Mouse (Mus musculus): ENCODE results near the gene Actb. TPM values are rescaled to one million over a fixed set of nuclear protein-coding genes. Genes with fewer than 3 reads are reported as not detected.

Actb gene
- polyA plus RNA-seq, 1 experiment from 2014 or later = 16,801 TPM

- 51% methylated on average over 5 of the region's 5 CpGs for WGBS
- Histone ChIP-seq H3K4me2 (peak overlapping the region; percentile 39; the same call in 1 of the 2 replicates), H3K36me3 (ENCODE audit: insufficient read depth) (peaks cover 73% of the 10 kb centered on the region), H3K4me1 (ENCODE audit: insufficient read depth) (peaks cover 11% of the 10 kb centered on the region), H3K9ac (no peak overlapping the region; the same call in 1 of the 2 replicates), H3K27ac (ENCODE audit: low read depth) (peak overlapping the region; percentile 66; the same call in 1 of the 2 replicates), H3K9me3 (ENCODE audit: low read depth, low read length) (no peaks in the 10 kb centered on the region), H3K4me3 (ENCODE audit: low read depth, low read length) (peak overlapping the region; percentile 100; the same call in 1 of the 2 replicates), H3K27me3 (ENCODE audit: insufficient read depth, low read length) (no peaks in the 10 kb centered on the region)
- DNase-seq = peak; percentile 42
- no peak for ATAC-seq (ENCODE audit: insufficient read depth)
- TF ChIP-seq CTCF (IDR thresholded peaks at IDR 0.05; ENCODE audit: low read depth) = no peak
These were observed 3.8 kb downstream of the Actb start for GRCm38 (mm10) chr5:142902506-142903314.

DNA sequence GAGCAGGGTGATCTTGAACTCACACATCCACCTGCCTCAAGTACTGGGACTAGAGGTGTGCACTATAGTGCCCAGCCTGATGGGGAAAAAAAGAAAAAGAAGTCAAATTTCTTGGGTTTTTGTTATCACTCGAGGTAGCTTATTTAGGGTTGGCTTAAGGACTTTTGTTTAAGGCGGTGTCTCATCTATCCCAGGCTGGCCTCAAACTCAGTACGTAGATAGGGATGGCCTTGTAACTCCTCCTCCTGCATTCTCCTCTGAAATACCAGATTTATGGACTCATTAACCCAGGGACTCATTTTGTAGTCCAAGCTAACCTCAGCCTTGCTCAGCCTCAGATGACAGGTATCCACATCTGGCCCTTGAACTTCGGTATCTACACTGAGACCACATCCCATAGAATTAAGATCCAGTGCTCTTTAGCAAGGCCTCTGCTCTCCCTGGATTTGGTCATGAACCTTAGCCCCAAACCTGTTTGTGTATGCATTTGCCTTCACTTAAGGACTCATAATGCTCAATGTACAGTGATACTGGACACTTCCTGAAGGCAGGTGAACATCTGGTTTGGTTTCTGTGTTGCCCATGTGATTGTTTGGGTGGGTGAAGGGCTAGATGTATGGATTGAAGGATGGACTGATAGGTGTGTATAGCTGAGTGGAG lies 4.6 kb downstream of the Actb start:
- DNase-seq (peak; percentile 60), ATAC-seq (ENCODE audit: insufficient read depth) (no peak)
- no peaks in the 10 kb centered on the region for H3K27me3 ChIP-seq (ENCODE audit: insufficient read depth, low read length)
- no peak overlapping the region for H3K9ac ChIP-seq
- no peak overlapping the region for H3K4me3 ChIP-seq (ENCODE audit: low read depth, low read length)
- H3K27ac ChIP-seq (ENCODE audit: low read depth) = no peak overlapping the region; the same call in 1 of the 2 replicates
- H3K36me3 ChIP-seq (ENCODE audit: insufficient read depth) = peaks cover 73% of the 10 kb centered on the region
- peaks cover 4% of the 10 kb centered on the region; the same call in 1 of the 2 replicates for H3K4me1 ChIP-seq (ENCODE audit: insufficient read depth)
- TF ChIP-seq CTCF (IDR thresholded peaks at IDR 0.05; ENCODE audit: low read depth) = no peak
- H3K4me2 ChIP-seq = no peak overlapping the region
- WGBS = 43% methylated on average over 4 of the region's 4 CpGs
- H3K9me3 ChIP-seq (ENCODE audit: low read depth, low read length) = no peaks in the 10 kb centered on the region

GRCm38 (mm10) chr5:142901355-142901802 lies 5.2 kb downstream of the Actb start:
- H3K4me1 ChIP-seq (ENCODE audit: insufficient read depth) = 0 out of 2 replicates have a peak, but pooled peaks cover 3% of the 10 kb centered on the region
- no peaks in the 10 kb centered on the region for H3K9me3 ChIP-seq (ENCODE audit: low read depth, low read length)
- DNase-seq = peak; percentile 84
- ATAC-seq (ENCODE audit: insufficient read depth) = peak; percentile 3; the same call in 1 of the 2 replicates
- no peak overlapping the region for H3K4me2 ChIP-seq
- no peak overlapping the region for H3K4me3 ChIP-seq (ENCODE audit: low read depth, low read length)
- no peak overlapping the region for H3K9ac ChIP-seq
- WGBS = 71% methylated on average over 7 of the region's 7 CpGs
- H3K27me3 ChIP-seq (ENCODE audit: insufficient read depth, low read length) = no peaks in the 10 kb centered on the region
- H3K27ac ChIP-seq (ENCODE audit: low read depth) = no peak overlapping the region
- H3K36me3 ChIP-seq (ENCODE audit: insufficient read depth) = peaks cover 73% of the 10 kb centered on the region
- TF ChIP-seq CTCF (IDR thresholded peaks at IDR 0.05; ENCODE audit: low read depth) = no peak

DNA sequence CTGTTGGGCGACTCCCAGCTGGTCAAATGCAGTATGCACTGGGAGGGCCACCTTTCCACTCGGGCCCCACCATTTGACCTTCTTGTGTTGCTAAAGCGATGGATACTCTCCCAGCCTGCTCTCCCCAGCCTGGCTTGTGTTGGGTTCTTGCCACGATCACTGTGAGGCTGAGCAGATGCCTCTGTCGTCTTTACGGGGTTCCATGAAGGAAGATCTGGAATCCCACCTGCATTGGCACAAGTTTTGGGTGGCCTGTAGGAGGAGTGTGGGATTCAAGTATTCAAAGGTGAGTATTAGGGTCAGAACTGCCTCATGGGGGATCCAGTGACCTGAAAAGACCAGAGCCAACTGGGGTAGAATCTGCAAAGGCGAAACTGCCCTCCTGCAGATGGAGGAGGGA lies 5.9 kb downstream of the Actb start:
- no peak for ATAC-seq (ENCODE audit: insufficient read depth)
- Histone ChIP-seq H3K9ac (no peak overlapping the region), H3K36me3 (ENCODE audit: insufficient read depth) (peaks cover 73% of the 10 kb centered on the region)

DNA sequence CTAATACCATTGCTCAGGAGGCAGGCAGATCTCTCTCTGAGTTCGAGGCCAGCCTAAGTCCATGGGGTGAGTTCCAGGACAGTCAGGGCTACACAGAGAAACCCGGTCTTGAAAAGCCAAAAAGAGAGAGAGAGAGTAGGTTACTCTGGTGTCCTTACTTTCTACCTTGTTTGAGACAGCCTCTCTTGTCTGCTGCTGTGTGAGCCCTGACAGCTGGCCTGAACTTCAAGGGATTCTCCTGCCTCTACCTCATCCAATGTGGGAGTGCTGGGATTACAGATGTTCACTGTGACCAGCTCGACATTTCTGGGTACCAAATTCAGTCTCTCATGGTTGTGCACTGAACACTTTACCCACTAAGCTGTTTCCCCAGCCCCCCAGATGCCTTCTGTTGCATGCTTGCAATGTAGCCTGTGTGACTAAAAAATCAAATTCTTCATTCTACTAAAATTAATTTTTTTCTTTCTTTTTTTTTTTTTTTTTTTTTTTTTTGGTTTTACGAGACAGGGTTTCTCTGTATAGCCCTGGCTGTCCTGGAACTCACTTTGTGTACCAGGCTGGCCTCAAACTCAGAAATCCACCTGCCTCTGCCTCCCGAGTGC lies 6.5 kb downstream of the Actb start:
- no peak overlapping the region for H3K27ac ChIP-seq (ENCODE audit: low read depth)
- H3K36me3 ChIP-seq (ENCODE audit: insufficient read depth) = peaks cover 67% of the 10 kb centered on the region
- 72% methylated on average over 5 of the region's 5 CpGs for WGBS
- 0 out of 2 replicates have a peak, but pooled peaks cover 3% of the 10 kb centered on the region for H3K4me1 ChIP-seq (ENCODE audit: insufficient read depth)
- no peak overlapping the region for H3K9ac ChIP-seq
- TF ChIP-seq CTCF (IDR thresholded peaks at IDR 0.05; ENCODE audit: low read depth) = no peak
- H3K4me2 ChIP-seq = no peak overlapping the region
- no peaks in the 10 kb centered on the region for H3K9me3 ChIP-seq (ENCODE audit: low read depth, low read length)
- ATAC-seq (ENCODE audit: insufficient read depth) = no peak
- H3K27me3 ChIP-seq (ENCODE audit: insufficient read depth, low read length) = no peaks in the 10 kb centered on the region
- no peak for DNase-seq
- no peak overlapping the region for H3K4me3 ChIP-seq (ENCODE audit: low read depth, low read length)

More for the DNA sequence above, 5.9 kb downstream of the Actb start:
- Histone ChIP-seq H3K4me2 (no peak overlapping the region), H3K4me3 (ENCODE audit: low read depth, low read length) (no peak overlapping the region), H3K9me3 (ENCODE audit: low read depth, low read length) (no peaks in the 10 kb centered on the region), H3K4me1 (ENCODE audit: insufficient read depth) (0 out of 2 replicates have a peak, but pooled peaks cover 3% of the 10 kb centered on the region), H3K27ac (ENCODE audit: low read depth) (no peak overlapping the region), H3K27me3 (ENCODE audit: insufficient read depth, low read length) (no peaks in the 10 kb centered on the region)
- DNase-seq = no peak
- peak; percentile 7; the same call in 1 of the 2 replicates for TF ChIP-seq CTCF (IDR thresholded peaks at IDR 0.05; ENCODE audit: low read depth)
- 82% methylated on average over 7 of the region's 7 CpGs for WGBS

GRCm38 (mm10) chr5:142899057-142899601 lies 7.4 kb downstream of the Actb start:
- WGBS = 76% methylated on average over 9 of the region's 9 CpGs
- Histone ChIP-seq H3K4me2 (no peak overlapping the region), H3K27me3 (ENCODE audit: insufficient read depth, low read length) (no peaks in the 10 kb centered on the region), H3K4me1 (ENCODE audit: insufficient read depth) (0 out of 2 replicates have a peak, but pooled peaks cover 7% of the 10 kb centered on the region), H3K27ac (ENCODE audit: low read depth) (no peak overlapping the region), H3K4me3 (ENCODE audit: low read depth, low read length) (no peak overlapping the region), H3K36me3 (ENCODE audit: insufficient read depth) (peaks cover 58% of the 10 kb centered on the region), H3K9me3 (ENCODE audit: low read depth, low read length) (no peaks in the 10 kb centered on the region), H3K9ac (no peak overlapping the region)
- no peak for DNase-seq
- no peak for TF ChIP-seq CTCF (IDR thresholded peaks at IDR 0.05; ENCODE audit: low read depth)
- no peak for ATAC-seq (ENCODE audit: insufficient read depth)
